8 mouse cellular contexts compared by ENCODE assay signal in genomic region chr2:132576522-132577135, GRCm38 (mm10). TPM values are rescaled to one million over a fixed set of nuclear protein-coding genes. Genes with fewer than 3 reads are reported as not detected.
DNase-seq lines count a peak whose midpoint lies in the region; ATAC-seq and TF ChIP-seq lines count a peak whose summit lies in the region.

No protein-coding gene starts in this region.

- H3K79me2 ChIP-seq in heart, adult 2 months (replicated peaks; ENCODE audit: control insufficient read depth, insufficient read depth, low read length): no peaks in the 10 kb centered on the region

- no peak for DNase-seq in heart, adult 2 months
- no peak for DNase-seq in heart, postnatal 36 days
- DNase-seq in G1E (ENCODE audit: low spot score): no peak
- DNase-seq in hindbrain, embryonic 10.5 days (ENCODE audit: low spot score): no peak
- DNase-seq in liver, postnatal 0 days: no peak
- no peak for DNase-seq in adrenal gland, postnatal 10 days
- DNase-seq in left cerebral cortex, postnatal 25 days (ENCODE audit: low spot score in 2 of 2): no peak
- no peak for DNase-seq in cerebellum, adult 8-10 months

- intact Hi-C loops in heart, adult 2 months (cut with DNase I): loop anchor here (2.0 to 5.0 kb wide), 2 partner anchors 61 to 110 kb away; partner anchors contain the start of gene Shld1
- intact Hi-C loops in heart, postnatal 36 days (cut with DNase I): loop anchor here (2.0 to 10.0 kb wide), 3 partner anchors 62 to 292 kb away; partner anchors contain the start of gene Shld1
- intact Hi-C loops in left cerebral cortex, postnatal 25 days (cut with DNase I): loop anchor here (2.0 to 10.0 kb wide), 3 partner anchors 30 to 208 kb away; partner anchors contain the start of gene Chgb

- no peak for TF ChIP-seq EP300 in heart, adult 2 months (IDR thresholded peaks at IDR 0.05; ENCODE audit: insufficient read depth, low read depth, low read length)
- TF ChIP-seq EP300 in liver, postnatal 0 days (IDR thresholded peaks at IDR 0.05; ENCODE audit: low read depth): no peak

- TF ChIP-seq POLR2A in heart, adult 2 months (IDR thresholded peaks at IDR 0.05; ENCODE audit: insufficient read depth, low read depth, low read length): no peak

- H3K27ac ChIP-seq in heart, adult 2 months: peak overlapping the region; percentile 98
- H3K27ac ChIP-seq in hindbrain, embryonic 10.5 days: no peak overlapping the region; the same call in 1 of the 2 replicates
- peak overlapping the region; percentile 76 for H3K27ac ChIP-seq in liver, postnatal 0 days (ENCODE audit: low read depth)

- H3K27me3 ChIP-seq in heart, adult 2 months (ENCODE audit: control insufficient read depth, insufficient read depth, low read length): no peaks in the 10 kb centered on the region
- H3K27me3 ChIP-seq in G1E (ENCODE audit: insufficient read depth, low read length): no peaks in the 10 kb centered on the region
- no peaks in the 10 kb centered on the region for H3K27me3 ChIP-seq in hindbrain, embryonic 10.5 days (ENCODE audit: insufficient read depth, poor library complexity, severe bottlenecking)
- H3K27me3 ChIP-seq in liver, postnatal 0 days (ENCODE audit: insufficient read depth, low read length): no peaks in the 10 kb centered on the region

- peak overlapping the region; percentile 73 for H3K4me2 ChIP-seq in liver, postnatal 0 days (ENCODE audit: low read depth, low read length)

- H3K9me3 ChIP-seq in G1E (replicated peaks): no peaks in the 10 kb centered on the region
- H3K9me3 ChIP-seq in hindbrain, embryonic 10.5 days: no peaks in the 10 kb centered on the region
- no peaks in the 10 kb centered on the region for H3K9me3 ChIP-seq in liver, postnatal 0 days (ENCODE audit: low read length)

- peaks cover 24% of the 10 kb centered on the region for H3K36me3 ChIP-seq in heart, adult 2 months (ENCODE audit: control insufficient read depth, insufficient read depth, low read length)
- peaks cover 12% of the 10 kb centered on the region for H3K36me3 ChIP-seq in G1E (replicated peaks)
- peaks cover 3% of the 10 kb centered on the region; the same call in 1 of the 2 replicates for H3K36me3 ChIP-seq in hindbrain, embryonic 10.5 days
- peaks cover 7% of the 10 kb centered on the region for H3K36me3 ChIP-seq in liver, postnatal 0 days (replicated peaks; ENCODE audit: insufficient read depth, low read length)

- 1% methylated on average over 3 of the region's 3 CpGs for WGBS in heart, adult 2 months
- WGBS in hindbrain, embryonic 10.5 days: 63% methylated on average over 3 of the region's 3 CpGs
- WGBS in liver, postnatal 0 days (ENCODE audit: insufficient replicate concordance): 39% methylated on average over 3 of the region's 3 CpGs

- ATAC-seq in G1E (ENCODE audit: extremely low read depth, insufficient number of reproducible peaks, low FRiP score, poor library complexity, severe bottlenecking): no peak
- no peak for ATAC-seq in liver, postnatal 0 days

- peak overlapping the region; percentile 62; the same call in 1 of the 2 replicates for H3K9ac ChIP-seq in heart, adult 2 months (ENCODE audit: low read depth, low read length)
- peak overlapping the region; percentile 99 for H3K9ac ChIP-seq in liver, postnatal 0 days (replicated peaks)

- TF ChIP-seq CTCF in heart, adult 2 months (IDR thresholded peaks at IDR 0.05): no peak
- TF ChIP-seq CTCF in G1E (IDR thresholded peaks at IDR 0.05; ENCODE audit: low read depth, low read length): no peak
- TF ChIP-seq CTCF in liver, postnatal 0 days (IDR thresholded peaks at IDR 0.05; ENCODE audit: low read depth): no peak

- peak overlapping the region; percentile 62 for H3K4me3 ChIP-seq in heart, adult 2 months
- peak overlapping the region; percentile 82; the same call in 1 of the 2 replicates for H3K4me3 ChIP-seq in G1E (ENCODE audit: low read depth, low read length)
- peak overlapping the region; percentile 80 for H3K4me3 ChIP-seq in hindbrain, embryonic 10.5 days
- peak overlapping the region; percentile 94 for H3K4me3 ChIP-seq in liver, postnatal 0 days (ENCODE audit: low read depth, low read length)

- H3K4me1 ChIP-seq in heart, adult 2 months (ENCODE audit: control insufficient read depth, insufficient read depth, low read length): peaks cover 4% of the 10 kb centered on the region
- peaks cover 46% of the 10 kb centered on the region for H3K4me1 ChIP-seq in G1E (ENCODE audit: insufficient read depth, low read depth, low read length)
- peaks cover 15% of the 10 kb centered on the region for H3K4me1 ChIP-seq in hindbrain, embryonic 10.5 days (replicated peaks)
- H3K4me1 ChIP-seq in liver, postnatal 0 days (ENCODE audit: insufficient read depth): peaks cover 11% of the 10 kb centered on the region

RNA-seq across cellular contexts. Expression of gene Gpcpd1, which starts 10.9 kb away (rescaled TPM):
- total RNA-seq in heart, adult 2 months (2021): 100 to 1,000 TPM; 135 to 224 TPM
- polyA plus RNA-seq in heart, adult 2 months (2012; rRNA removed): 37.5 and 76.6 TPM in 2 replicates
- total RNA-seq in heart, postnatal 36 days (2021): 100 to 1,000 TPM; 251 to 323 TPM
- total RNA-seq in G1E (2014; fragmentation: Nextera tagmentation) (111 and 154 TPM in 2 replicates), G1E (2017) (37.4 and 47.9 TPM in 2 replicates)
- 14.6 and 21.7 TPM in 2 replicates for polyA plus RNA-seq in G1E (2012)
- polyA plus RNA-seq in hindbrain, embryonic 10.5 days (2016; fragmentation: Nextera tagmentation; extraction: Ambion mirVana): 33.1 and 36.4 TPM in 2 replicates
- 65.0 and 65.8 TPM in 2 replicates for polyA plus RNA-seq in liver, postnatal 0 days (2015; fragmentation: Nextera tagmentation; extraction: Ambion mirVana)
- 10 to 100 TPM; 32.5 to 46.9 TPM for total RNA-seq in adrenal gland, postnatal 10 days (2021)
- total RNA-seq in left cerebral cortex, postnatal 25 days (2021): 10 to 100 TPM; 90.1 to 90.7 TPM
